Mouse (Mus musculus) liver, embryonic 14.5 days (tissue): ENCODE results near the gene Vwa3b. TPM values are rescaled to one million over a fixed set of nuclear protein-coding genes. Genes with fewer than 3 reads are reported as not detected.

Source experiments
- ATAC-seq: fragments of 200-750 bp; cut with Nextera tagmentation; 2 replicates; pipeline ENCODE4 v1.8.0; 2017; ENCODE audit warnings: moderate number of reproducible peaks, mild to moderate bottlenecking, moderate library complexity; ENCODE audit not compliant: insufficient read depth
- DNase-seq, 3 experiments: peaks; one replicate each; pipeline ENCODE4 v3.0.0-alpha.2; 2012 to 2013; ENCODE audit warnings: low read depth in 3 of 3, low spot score in 3 of 3
- H3K27ac ChIP-seq: fragments of 300-500 bp; sonication (generic); 2 replicates; pipeline ENCODE4 v1.5.1; 2014; ENCODE audit warnings: moderate library complexity, mild to moderate bottlenecking, control low read depth, inconsistent platforms
- H3K27me3 ChIP-seq: fragments of 300-500 bp; sonication (generic); 2 replicates; pipeline ENCODE4 v1.6.1; 2014; ENCODE audit warnings: mild to moderate bottlenecking, low read length, moderate library complexity; ENCODE audit not compliant: control insufficient read depth, insufficient read depth
- H3K36me3 ChIP-seq: fragments of 300-500 bp; sonication (generic); replicated peaks from 2 replicates; pipeline ENCODE4 v1.6.1; 2014; ENCODE audit warnings: low read depth; ENCODE audit not compliant: control insufficient read depth, insufficient read depth
- H3K4me1 ChIP-seq, 2 experiments: fragments of 200-500 bp in 1 of 2; fragments of 300-500 bp in 1 of 2; sonication (generic) in 1 of 2; replicated peaks; 2 replicates each; pipeline ENCODE4 v1.6.1; 2012 to 2014; ENCODE audit warnings: antibody characterized with exemption in 1 of 2, inconsistent platforms in 1 of 2, low read length in 1 of 2; ENCODE audit not compliant: control insufficient read depth in 2 of 2, insufficient read depth in 2 of 2
- H3K4me2 ChIP-seq: fragments of 300-500 bp; sonication (generic); 2 replicates; pipeline ENCODE4 v1.6.1; 2014; ENCODE audit warnings: low read depth, mild to moderate bottlenecking, control low read depth, moderate library complexity
- H3K4me3 ChIP-seq, 2 experiments: fragments of 200-500 bp in 1 of 2; fragments of 300-500 bp in 1 of 2; sonication (generic) in 1 of 2; 2 replicates each; pipeline ENCODE4 v1.5.1; 2012 to 2014; ENCODE audit warnings: low read depth in 2 of 2, low read length in 2 of 2, mild to moderate bottlenecking in 2 of 2, control low read depth in 1 of 2, inconsistent platforms in 1 of 2, moderate library complexity in 1 of 2; ENCODE audit not compliant: insufficient read depth in 1 of 2
- H3K9ac ChIP-seq: fragments of 300-500 bp; sonication (generic); replicated peaks from 2 replicates; pipeline ENCODE4 v1.6.1; 2014; ENCODE audit warnings: mild to moderate bottlenecking, control low read depth, moderate library complexity
- H3K9me3 ChIP-seq: fragments of 300-500 bp; sonication (generic); 2 replicates; pipeline ENCODE4 v1.6.1; 2016; ENCODE audit warnings: low read length, mixed read lengths; ENCODE audit not compliant: control insufficient read depth
- CTCF ChIP-seq: IDR thresholded peaks from 2 replicates; pipeline ENCODE4 v1.5.1; 2016; ENCODE audit warnings: antibody characterized with exemption, low read depth, control low read depth
- EP300 ChIP-seq: IDR thresholded peaks from 2 replicates; pipeline ENCODE4 v1.6.1; 2016; ENCODE audit warnings: antibody characterized with exemption, low read depth
- WGBS: fragments of 180-500 bp; shearing (Covaris S2); extraction: QIAGEN DNeasy Blood & Tissue Kit; methylation state at CpG from one replicate; pipeline ENCODE4 v1.1.7; 2014; ENCODE audit not compliant: insufficient replicate concordance; 5-methylcytosine and 5-hydroxymethylcytosine counted together
- polyA plus RNA-seq, 2 experiments: library from polyadenylated mRNA; depleted of rRNA in 1 of 2; stranded (reverse) in 1 of 2; unstranded in 1 of 2; fragments of >200 nt; fragmentation: Nextera tagmentation in 1 of 2; extraction: Ambion mirVana in 1 of 2; gene quantifications; 2 replicates each; pipeline versions ENCODE4 v1.2.1 to v1.2.3; 2012 to 2014

Gene Vwa3b
- polyA plus RNA-seq, 2 experiments: not detected

GRCm38 (mm10) chr1:37116574-37116973 is 90.2 kb downstream of the Vwa3b start:
- Histone ChIP-seq H3K4me2 (no peak overlapping the region), H3K27ac (no peak overlapping the region), H3K9ac (no peak overlapping the region), H3K4me3 (no peak overlapping the region), H3K36me3 (no peaks in the 10 kb centered on the region), H3K27me3 (no peaks in the 10 kb centered on the region), H3K4me1 (no peaks in the 10 kb centered on the region), H3K9me3 (no peaks in the 10 kb centered on the region)
- WGBS: 62% methylated on average over 9 of the region's 9 CpGs
- TF ChIP-seq CTCF (no peak), EP300 (no peak)
- DNase-seq: no peak
- no peak for ATAC-seq

- WGBS: 67% methylated on average over 5 of the region's 5 CpGs
- H3K9ac ChIP-seq: no peak overlapping the region
- ATAC-seq: no peak
Measured at GRCm38 (mm10) chr1:37117964-37118363, 91.6 kb downstream of the Vwa3b start.

DNA sequence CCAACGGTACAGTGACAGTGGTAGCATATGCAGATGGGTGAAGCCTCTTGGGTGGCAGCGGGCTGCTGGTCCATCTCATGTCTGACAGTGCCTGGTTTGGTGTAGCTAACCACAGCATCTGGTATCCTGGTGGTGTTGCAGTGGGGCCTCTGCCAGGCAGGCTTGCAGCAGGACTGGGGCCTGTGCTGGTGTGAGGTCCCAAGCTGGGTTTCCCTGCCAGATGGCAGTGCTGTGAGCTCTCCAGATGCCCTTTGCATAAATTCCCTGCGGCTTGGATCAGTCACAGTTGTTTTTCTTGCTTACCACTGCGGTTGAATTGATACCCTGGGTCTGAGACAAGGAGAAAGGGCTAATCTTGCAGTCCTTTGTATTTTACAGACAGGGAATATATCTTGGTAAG is 95.9 kb downstream of the Vwa3b start:
- Histone ChIP-seq H3K9me3 (no peaks in the 10 kb centered on the region), H3K9ac (no peak overlapping the region), H3K27me3 (no peaks in the 10 kb centered on the region), H3K36me3 (no peaks in the 10 kb centered on the region), H3K4me2 (no peak overlapping the region), H3K4me1 (no peaks in the 10 kb centered on the region), H3K4me3 (no peak overlapping the region), H3K27ac (no peak overlapping the region)
- DNase-seq: no peak
- ATAC-seq: no peak
- TF ChIP-seq CTCF (no peak), EP300 (no peak)
- 54% methylated on average over 4 of the region's 4 CpGs for WGBS

More at GRCm38 (mm10) chr1:37117964-37118363, 91.6 kb downstream of the Vwa3b start:
- TF ChIP-seq EP300 (no peak), CTCF (no peak)
- DNase-seq: no peak
- Histone ChIP-seq H3K36me3 (no peaks in the 10 kb centered on the region), H3K4me2 (no peak overlapping the region), H3K27ac (no peak overlapping the region), H3K4me1 (no peaks in the 10 kb centered on the region), H3K9me3 (no peaks in the 10 kb centered on the region), H3K4me3 (no peak overlapping the region), H3K27me3 (no peaks in the 10 kb centered on the region)

- 61% methylated on average over 3 of the region's 3 CpGs for WGBS
- Histone ChIP-seq H3K4me1 (no peaks in the 10 kb centered on the region), H3K36me3 (no peaks in the 10 kb centered on the region), H3K4me2 (no peak overlapping the region), H3K9ac (no peak overlapping the region), H3K27me3 (no peaks in the 10 kb centered on the region), H3K9me3 (no peaks in the 10 kb centered on the region), H3K4me3 (no peak overlapping the region), H3K27ac (no peak overlapping the region)
- DNase-seq: no peak
- no peak for ATAC-seq
- TF ChIP-seq CTCF (no peak), EP300 (no peak)
Measured at GRCm38 (mm10) chr1:37122798-37123197, 96.4 kb downstream of the Vwa3b start.

DNA sequence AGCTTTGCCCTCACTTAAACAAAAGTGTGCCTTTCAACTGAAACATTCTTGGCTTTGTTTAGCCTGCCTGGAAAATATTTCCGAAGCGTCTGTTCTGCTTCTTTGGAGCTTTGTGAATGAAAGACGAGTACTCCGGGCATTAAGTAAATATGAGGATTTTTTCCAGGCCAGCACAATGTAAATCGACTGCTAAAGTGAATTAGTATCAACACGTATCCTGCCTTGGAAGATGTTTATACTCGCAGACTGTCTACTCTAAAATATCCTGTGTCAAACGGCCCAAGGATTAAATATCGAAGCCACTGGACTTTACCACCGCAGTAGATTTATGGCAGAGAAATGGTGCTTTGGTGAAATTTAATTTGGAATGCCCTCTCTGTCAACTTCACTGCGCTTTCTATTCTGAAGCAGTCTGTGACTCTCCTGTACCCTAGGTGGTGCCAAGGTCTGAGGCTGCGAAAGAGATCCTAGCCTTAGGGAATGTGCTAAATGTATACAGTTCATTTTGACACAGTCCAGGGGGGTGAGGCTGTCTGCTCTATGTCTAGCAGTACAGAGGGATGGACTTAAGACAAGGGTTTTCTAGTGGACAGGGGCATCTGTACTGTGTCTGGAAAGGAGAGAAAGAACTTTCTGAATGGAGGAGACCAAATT is 98.4 kb downstream of the Vwa3b start:
- no peak for TF ChIP-seq EP300
- no peak for TF ChIP-seq CTCF
- Histone ChIP-seq H3K4me1 (no peaks in the 10 kb centered on the region), H3K4me2 (no peak overlapping the region), H3K9ac (no peak overlapping the region), H3K4me3 (no peak overlapping the region), H3K27me3 (no peaks in the 10 kb centered on the region), H3K9me3 (no peaks in the 10 kb centered on the region), H3K27ac (no peak overlapping the region), H3K36me3 (no peaks in the 10 kb centered on the region)
- DNase-seq (no peak), ATAC-seq (no peak)
- 65% methylated on average over 12 of the region's 12 CpGs for WGBS
